Mouse (Mus musculus) forebrain, embryonic 11.5 days (tissue): ENCODE results near the gene Gm17490. TPM values are rescaled to one million over a fixed set of nuclear protein-coding genes. Genes with fewer than 3 reads are reported as not detected.
A peak's percentile ranks its signal among the peaks of the same experiment; 100 is the strongest.

Experiments
- ATAC-seq: fragments of 200-750 bp; cut with Nextera tagmentation; replicated peaks from 2 replicates; pipeline ENCODE4 v1.8.0; 2017; ENCODE audit warnings: moderate TSS enrichment; ENCODE audit not compliant: low FRiP score
- DNase-seq: peaks from one replicate; pipeline ENCODE4 v3.0.0-alpha.2; 2017; ENCODE audit warnings: low spot score
- H3K27ac ChIP-seq: fragments of 300-500 bp; sonication (generic); 2 replicates; pipeline ENCODE4 v1.5.1; 2014; ENCODE audit warnings: low read depth, low read length
- H3K27me3 ChIP-seq: fragments of 300-500 bp; sonication (generic); 2 replicates; pipeline ENCODE4 v1.6.1; 2014; ENCODE audit warnings: mild to moderate bottlenecking, low read length, mixed read lengths; ENCODE audit not compliant: control insufficient read depth, insufficient read depth
- H3K36me3 ChIP-seq: fragments of 300-500 bp; sonication (generic); 2 replicates; pipeline ENCODE4 v1.6.1; 2014; ENCODE audit warnings: mild to moderate bottlenecking, low read length, moderate library complexity, mixed read lengths; ENCODE audit not compliant: control insufficient read depth, insufficient read depth
- H3K4me1 ChIP-seq: fragments of 300-500 bp; sonication (generic); replicated peaks from 2 replicates; pipeline ENCODE4 v1.6.1; 2014; ENCODE audit warnings: low read length, mixed read lengths; ENCODE audit not compliant: control insufficient read depth, insufficient read depth
- H3K4me2 ChIP-seq: fragments of 300-500 bp; sonication (generic); 2 replicates; pipeline ENCODE4 v1.6.1; 2014; ENCODE audit warnings: low read depth, mild to moderate bottlenecking, low read length, moderate library complexity, mixed read lengths; ENCODE audit not compliant: severe bottlenecking
- H3K4me3 ChIP-seq: fragments of 300-500 bp; sonication (generic); 2 replicates; pipeline ENCODE4 v1.5.1; 2014; ENCODE audit warnings: low read depth, low read length
- H3K9ac ChIP-seq: fragments of 300-500 bp; sonication (generic); 2 replicates; pipeline ENCODE4 v1.6.1; 2014; ENCODE audit warnings: low read length
- H3K9me3 ChIP-seq: fragments of 300-500 bp; sonication (generic); 2 replicates; pipeline ENCODE4 v1.6.1; 2016; ENCODE audit warnings: low read length, mixed read lengths; ENCODE audit not compliant: control insufficient read depth
- WGBS: fragments of 180-500 bp; shearing (Covaris S2); extraction: QIAGEN DNeasy Blood & Tissue Kit; methylation state at CpG from one replicate; pipeline ENCODE4 v1.1.7; 2014; 5-methylcytosine and 5-hydroxymethylcytosine counted together
- polyA plus RNA-seq: library from polyadenylated mRNA; unstranded; fragments of >200 nt; fragmentation: Nextera tagmentation; extraction: Ambion mirVana; gene quantifications from 2 replicates; pipeline ENCODE4 v1.2.1, GENCODE M21; 2014

Gm17490 gene
- not detected in 2 replicates for polyA plus RNA-seq

DNA sequence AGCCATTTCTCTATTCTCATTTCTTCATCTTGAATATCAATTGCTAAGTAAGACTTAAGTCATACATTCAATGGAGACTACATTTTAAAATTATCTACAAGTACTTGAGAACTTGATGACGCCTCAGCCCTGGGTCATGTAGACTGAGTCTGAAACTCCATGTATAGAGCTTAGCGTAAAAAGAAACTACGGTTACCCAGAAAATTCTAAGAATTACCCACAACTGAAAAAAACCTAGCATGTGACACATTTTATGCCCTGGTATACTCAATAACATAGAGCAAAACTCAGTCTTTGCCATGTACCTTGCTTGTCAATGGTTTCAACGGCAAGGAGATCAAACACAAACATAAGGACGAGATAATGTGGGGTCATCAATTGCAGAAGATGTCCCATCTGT is at the start of gene Gm17490:
Gm17490 (minus strand) TSS at position 375 of the 400 bp plus-strand sequence.
- Histone ChIP-seq H3K9ac (no peak within 1 kb of the TSS), H3K9me3 (no peaks in the 10 kb centered on the region), H3K4me3 (no peak within 1 kb of the TSS), H3K36me3 (no peaks in the 10 kb centered on the region), H3K4me2 (no peak within 1 kb of the TSS), H3K27me3 (no peaks in the 10 kb centered on the region), H3K4me1 (no peaks in the 10 kb centered on the region), H3K27ac (no peak within 1 kb of the TSS)
- DNase-seq (no peak), ATAC-seq (no peak)
- 92% methylated on average over 5 of the region's 5 CpGs for WGBS

DNA sequence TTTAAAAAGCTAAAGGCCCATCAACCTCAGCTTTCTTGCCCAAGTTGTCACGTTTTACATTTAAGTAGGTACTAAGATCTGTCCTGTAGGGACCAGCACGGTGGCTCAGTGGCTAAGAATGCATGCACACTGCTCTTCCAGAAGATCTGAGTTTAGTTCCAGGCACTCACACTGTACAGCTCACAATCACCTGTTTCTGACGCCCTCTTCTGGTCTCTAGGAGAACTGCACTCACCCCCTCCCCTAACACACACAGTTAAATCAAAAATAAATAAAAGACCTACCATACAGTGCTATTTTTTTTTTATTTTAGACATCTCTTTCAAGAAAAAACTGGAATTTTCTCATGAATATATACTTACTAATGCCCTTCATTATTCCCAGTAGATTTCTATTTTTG is 46.1 kb upstream of the Gm17490 start:
- Histone ChIP-seq H3K4me1 (no peaks in the 10 kb centered on the region), H3K4me3 (no peak overlapping the region), H3K9ac (no peak overlapping the region), H3K27me3 (no peaks in the 10 kb centered on the region), H3K4me2 (no peak overlapping the region), H3K27ac (no peak overlapping the region), H3K9me3 (no peaks in the 10 kb centered on the region; the same call in 1 of the 2 replicates), H3K36me3 (no peaks in the 10 kb centered on the region)
- no peak for ATAC-seq
- 24% methylated on average over 3 of the region's 3 CpGs for WGBS
- no peak for DNase-seq

GRCm38 (mm10) chr2:11665326-11665725 is 39.3 kb upstream of the Gm17490 start:
- no peak for DNase-seq
- H3K27me3 ChIP-seq, result no peaks in the 10 kb centered on the region
- H3K4me2 ChIP-seq, result no peak overlapping the region
- no peak for ATAC-seq
- H3K4me3 ChIP-seq, result no peak overlapping the region
- no peaks in the 10 kb centered on the region for H3K9me3 ChIP-seq
- WGBS, result 90% methylated on average over 3 of the region's 3 CpGs
- no peak overlapping the region for H3K27ac ChIP-seq
- no peaks in the 10 kb centered on the region for H3K36me3 ChIP-seq
- H3K9ac ChIP-seq, result no peak overlapping the region
- no peaks in the 10 kb centered on the region for H3K4me1 ChIP-seq

GRCm38 (mm10) chr2:11664806-11665205 is 38.7 kb upstream of the Gm17490 start:
- ATAC-seq (no peak), DNase-seq (no peak)
- H3K4me3 ChIP-seq, result no peak overlapping the region
- no peaks in the 10 kb centered on the region for H3K27me3 ChIP-seq
- H3K27ac ChIP-seq, result no peak overlapping the region
- H3K4me1 ChIP-seq, result no peaks in the 10 kb centered on the region
- no peaks in the 10 kb centered on the region for H3K9me3 ChIP-seq
- H3K4me2 ChIP-seq, result no peak overlapping the region
- H3K9ac ChIP-seq, result no peak overlapping the region
- H3K36me3 ChIP-seq, result no peaks in the 10 kb centered on the region
- WGBS, result 86% methylated on average over 4 of the region's 4 CpGs

- no peak overlapping the region for H3K4me3 ChIP-seq
- DNase-seq (peak; percentile 53), ATAC-seq (peak; percentile 51)
- WGBS, result 42% methylated on average over 6 of the region's 6 CpGs
- H3K27me3 ChIP-seq, result no peaks in the 10 kb centered on the region
- no peaks in the 10 kb centered on the region for H3K4me1 ChIP-seq
- H3K36me3 ChIP-seq, result no peaks in the 10 kb centered on the region
- peak overlapping the region; percentile 21; the same call in 1 of the 2 replicates for H3K4me2 ChIP-seq
- no peaks in the 10 kb centered on the region for H3K9me3 ChIP-seq
- H3K27ac ChIP-seq, result no peak overlapping the region
- H3K9ac ChIP-seq, result no peak overlapping the region
These were observed 38.3 kb upstream of the Gm17490 start for GRCm38 (mm10) chr2:11664367-11664766.

DNA sequence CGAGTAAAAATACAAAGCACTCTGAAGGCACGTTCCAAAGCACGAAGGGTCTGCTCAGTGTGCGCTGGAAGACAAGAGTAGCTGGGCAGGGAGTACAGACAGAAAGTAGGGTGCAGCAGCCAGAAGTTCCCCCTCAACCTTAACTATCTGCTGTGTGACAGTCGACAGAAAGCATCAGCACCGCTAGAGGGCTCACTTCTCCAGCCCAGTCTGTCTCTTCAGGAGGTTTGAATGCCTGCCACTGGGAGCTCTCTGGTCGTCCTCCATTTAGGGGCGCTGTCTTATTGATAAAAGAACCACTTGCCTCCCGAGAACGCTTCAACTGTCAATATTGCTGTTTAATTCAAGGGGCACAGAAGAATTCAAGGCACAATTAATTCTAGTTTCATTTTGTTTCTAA is 37.9 kb upstream of the Gm17490 start:
- peak; percentile 91 for ATAC-seq
- Histone ChIP-seq H3K27me3 (no peaks in the 10 kb centered on the region), H3K9me3 (no peaks in the 10 kb centered on the region), H3K9ac (no peak overlapping the region), H3K4me2 (peak overlapping the region; percentile 21; the same call in 1 of the 2 replicates), H3K27ac (no peak overlapping the region), H3K4me1 (no peaks in the 10 kb centered on the region), H3K4me3 (no peak overlapping the region), H3K36me3 (no peaks in the 10 kb centered on the region)
- peak; percentile 85 for DNase-seq
- 5% methylated on average over 10 of the region's 10 CpGs for WGBS

GRCm38 (mm10) chr2:11662907-11663230 is 36.8 kb upstream of the Gm17490 start:
- H3K27ac ChIP-seq, result no peak overlapping the region
- no peak overlapping the region for H3K9ac ChIP-seq
- H3K4me3 ChIP-seq, result no peak overlapping the region
- H3K4me2 ChIP-seq, result no peak overlapping the region
- DNase-seq (no peak), ATAC-seq (no peak)
- H3K36me3 ChIP-seq, result no peaks in the 10 kb centered on the region
- no peaks in the 10 kb centered on the region for H3K27me3 ChIP-seq
- no peaks in the 10 kb centered on the region for H3K4me1 ChIP-seq
- 97% methylated on average over 1 of the region's 1 CpGs for WGBS
- H3K9me3 ChIP-seq, result no peaks in the 10 kb centered on the region

- no peak for ATAC-seq
- WGBS, result 88% methylated on average over 6 of the region's 6 CpGs
These were observed 36.3 kb upstream of the Gm17490 start for GRCm38 (mm10) chr2:11662143-11662906.

GRCm38 (mm10) chr2:11659263-11659662 is 33.2 kb upstream of the Gm17490 start:
- no peaks in the 10 kb centered on the region for H3K27me3 ChIP-seq
- DNase-seq, result no peak
- H3K4me1 ChIP-seq, result no peaks in the 10 kb centered on the region
- ATAC-seq, result no peak
- H3K27ac ChIP-seq, result no peak overlapping the region
- H3K4me2 ChIP-seq, result no peak overlapping the region
- no peak overlapping the region for H3K9ac ChIP-seq
- H3K9me3 ChIP-seq, result no peaks in the 10 kb centered on the region
- no peaks in the 10 kb centered on the region for H3K36me3 ChIP-seq
- H3K4me3 ChIP-seq, result no peak overlapping the region
- 31% methylated on average over 2 of the region's 2 CpGs for WGBS

More at GRCm38 (mm10) chr2:11662143-11662906, 36.3 kb upstream of the Gm17490 start:
- H3K27ac ChIP-seq, result no peak overlapping the region
- no peak overlapping the region for H3K4me3 ChIP-seq
- H3K4me2 ChIP-seq, result no peak overlapping the region
- H3K9ac ChIP-seq, result no peak overlapping the region
- H3K27me3 ChIP-seq, result no peaks in the 10 kb centered on the region
- H3K9me3 ChIP-seq, result no peaks in the 10 kb centered on the region
- DNase-seq, result no peak
- H3K36me3 ChIP-seq, result no peaks in the 10 kb centered on the region
- no peaks in the 10 kb centered on the region for H3K4me1 ChIP-seq
